Mouse (Mus musculus) cerebellum, adult 8-10 months (tissue): Measurements from ENCODE around the gene Arhgef19.

ENCODE experiments used
- DNase-seq: peaks from one replicate; pipeline ENCODE4 v3.0.0; 2022

Arhgef19 gene

GRCm38 (mm10) chr4:141239388-141240125 is at the start of gene Arhgef19:
Gene Arhgef19, plus strand, starts transcription at chr4:141239499.
- DNase-seq = peak; percentile 22

GRCm38 (mm10) chr4:141191294-141191693 is 48.0 kb upstream of the Arhgef19 start:
- no peak for DNase-seq

DNA sequence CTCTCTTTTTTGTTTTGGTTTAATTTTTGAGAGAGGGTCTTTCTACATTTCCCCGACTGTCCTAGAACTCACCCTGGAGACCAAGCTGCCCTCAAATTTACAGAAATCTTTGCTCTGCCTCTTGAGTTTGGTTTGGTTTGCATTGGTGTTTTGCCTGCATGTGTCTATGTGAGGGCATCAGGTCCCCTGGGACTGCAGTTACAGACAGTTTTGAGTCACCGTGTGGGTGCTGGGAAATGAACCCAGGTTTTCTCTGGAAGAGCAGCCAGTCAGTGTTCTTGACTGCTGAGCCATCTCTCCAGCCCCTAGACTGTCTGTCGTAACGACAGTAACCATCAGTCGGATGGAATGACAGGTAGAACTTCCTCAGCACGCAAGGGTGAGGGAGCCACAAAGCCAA is 44.7 kb upstream of the Arhgef19 start:
- no peak for DNase-seq

- DNase-seq = no peak
Measured at GRCm38 (mm10) chr4:141196981-141197685, 42.2 kb upstream of the Arhgef19 start.

- DNase-seq = no peak
Measured at GRCm38 (mm10) chr4:141197686-141198035, 41.6 kb upstream of the Arhgef19 start.

GRCm38 (mm10) chr4:141200906-141201305 is 38.4 kb upstream of the Arhgef19 start:
- DNase-seq = no peak

DNA sequence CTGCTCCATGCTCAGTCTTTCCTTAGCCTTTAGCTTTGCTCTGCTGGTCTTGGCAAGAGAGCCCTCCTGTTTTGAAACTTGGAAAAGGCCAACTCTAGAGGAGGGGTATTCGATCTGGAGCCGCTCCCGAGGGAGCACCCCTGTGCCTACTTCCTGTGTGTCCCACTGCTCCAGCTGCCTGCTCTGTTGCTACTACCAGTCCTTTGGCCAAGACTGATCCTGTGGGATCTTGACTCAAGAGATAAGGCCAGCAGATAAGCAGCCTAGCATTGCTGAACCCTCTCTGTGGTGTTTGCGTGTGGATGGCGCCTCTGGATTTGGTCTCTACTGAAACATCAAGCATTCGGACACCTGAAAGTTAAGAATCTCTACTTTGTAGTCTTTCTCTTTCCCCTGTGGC is 37.1 kb upstream of the Arhgef19 start:
- DNase-seq = no peak

GRCm38 (mm10) chr4:141204580-141205061 is 34.7 kb upstream of the Arhgef19 start:
- DNase-seq = no peak

DNA sequence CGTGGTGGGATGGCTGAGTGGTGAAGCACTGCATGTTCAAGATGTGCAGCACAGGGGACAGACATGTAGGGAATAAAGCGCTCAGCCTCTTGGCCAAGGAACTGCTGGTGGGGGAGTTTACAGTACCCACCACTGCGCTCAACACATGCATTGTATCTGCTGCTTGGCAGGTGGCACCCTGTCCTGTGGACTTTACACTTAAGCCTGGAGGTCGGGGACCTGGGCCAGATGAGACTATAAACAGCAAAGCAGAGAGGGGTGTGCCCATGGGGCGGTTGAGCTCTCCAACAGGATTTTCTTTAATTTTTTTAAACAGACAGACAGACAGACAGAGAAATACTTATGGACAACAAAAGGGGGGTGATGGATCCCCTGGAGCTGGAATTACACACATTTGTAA is 32.2 kb upstream of the Arhgef19 start:
- no peak for DNase-seq

- DNase-seq = no peak
Measured at GRCm38 (mm10) chr4:141210524-141211219, 28.6 kb upstream of the Arhgef19 start.

GRCm38 (mm10) chr4:141211646-141212045 is 27.7 kb upstream of the Arhgef19 start:
- no peak for DNase-seq

- no peak for DNase-seq
Measured at GRCm38 (mm10) chr4:141212892-141213291, 26.4 kb upstream of the Arhgef19 start.

DNA sequence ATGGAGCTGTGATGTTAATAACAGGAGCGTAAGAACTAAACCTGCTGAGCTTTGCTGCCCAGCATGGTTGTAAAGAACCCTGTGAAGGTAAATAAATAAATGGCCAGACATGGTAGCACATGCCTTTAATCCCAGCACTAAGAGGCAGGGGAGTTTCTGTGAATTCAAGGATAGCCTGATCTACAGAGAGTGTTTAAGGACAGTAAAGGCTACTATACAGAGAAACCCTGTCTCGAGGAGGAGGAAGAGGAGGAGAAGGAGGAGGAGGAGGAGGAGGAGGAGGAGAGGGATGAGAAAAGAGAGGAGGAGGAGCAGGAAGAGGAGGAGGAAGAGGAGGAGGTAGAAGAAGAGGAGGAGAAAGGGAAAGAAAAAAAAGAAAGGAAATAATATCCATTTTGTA is 26.0 kb upstream of the Arhgef19 start:
- DNase-seq = no peak

GRCm38 (mm10) chr4:141213770-141214336 is 25.4 kb upstream of the Arhgef19 start, which contains the start of gene Rsg1:
Gene Rsg1, plus strand, starts transcription at chr4:141213956.
- DNase-seq = peak; percentile 95

GRCm38 (mm10) chr4:141214337-141214851 is 24.9 kb upstream of the Arhgef19 start:
- peak; percentile 32 for DNase-seq

GRCm38 (mm10) chr4:141219583-141220213 is 19.6 kb upstream of the Arhgef19 start:
- no peak for DNase-seq

- no peak for DNase-seq
Measured at GRCm38 (mm10) chr4:141221848-141222247, 17.5 kb upstream of the Arhgef19 start.

GRCm38 (mm10) chr4:141222752-141223151 is 16.5 kb upstream of the Arhgef19 start:
- no peak for DNase-seq

DNA sequence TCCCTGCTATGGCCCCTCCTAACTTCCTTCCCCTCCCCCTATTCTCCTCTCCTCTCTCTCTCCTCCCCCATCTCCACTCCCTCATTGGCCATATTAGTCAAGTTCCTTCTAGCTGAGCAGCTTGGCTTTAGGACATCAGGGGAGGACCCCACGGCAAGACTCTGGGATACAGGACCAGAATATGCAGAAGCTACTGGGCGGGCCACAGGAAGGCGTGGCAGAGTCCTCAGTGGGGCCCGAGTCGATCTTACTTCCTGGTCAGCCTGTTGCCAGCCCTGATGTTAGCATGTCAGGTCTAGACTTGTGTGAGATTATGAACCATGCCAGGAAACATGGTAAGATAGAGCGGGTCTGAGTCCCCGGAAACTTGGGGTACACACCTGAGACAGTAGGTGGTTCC is 10.6 kb upstream of the Arhgef19 start:
- no peak for DNase-seq

DNA sequence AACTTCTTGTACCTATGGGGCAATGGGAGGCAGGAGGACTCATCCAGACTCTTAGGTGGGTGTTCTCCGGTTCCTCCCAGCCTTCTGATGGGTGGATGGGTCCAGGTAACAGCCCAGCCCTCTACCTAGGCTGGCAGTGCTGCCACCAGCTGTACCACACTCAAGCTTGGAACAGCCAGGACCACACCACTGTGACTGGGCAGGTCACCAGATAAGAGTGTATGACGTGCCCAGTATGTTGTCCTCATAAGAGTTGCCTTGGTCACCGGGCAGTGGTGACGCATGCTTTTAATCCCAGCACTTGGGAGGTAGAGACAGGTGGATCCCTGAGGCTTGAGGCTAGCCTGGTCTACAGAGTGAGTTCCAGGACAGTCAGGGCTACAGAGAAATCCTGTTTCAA is 6.1 kb upstream of the Arhgef19 start:
- no peak for DNase-seq

DNA sequence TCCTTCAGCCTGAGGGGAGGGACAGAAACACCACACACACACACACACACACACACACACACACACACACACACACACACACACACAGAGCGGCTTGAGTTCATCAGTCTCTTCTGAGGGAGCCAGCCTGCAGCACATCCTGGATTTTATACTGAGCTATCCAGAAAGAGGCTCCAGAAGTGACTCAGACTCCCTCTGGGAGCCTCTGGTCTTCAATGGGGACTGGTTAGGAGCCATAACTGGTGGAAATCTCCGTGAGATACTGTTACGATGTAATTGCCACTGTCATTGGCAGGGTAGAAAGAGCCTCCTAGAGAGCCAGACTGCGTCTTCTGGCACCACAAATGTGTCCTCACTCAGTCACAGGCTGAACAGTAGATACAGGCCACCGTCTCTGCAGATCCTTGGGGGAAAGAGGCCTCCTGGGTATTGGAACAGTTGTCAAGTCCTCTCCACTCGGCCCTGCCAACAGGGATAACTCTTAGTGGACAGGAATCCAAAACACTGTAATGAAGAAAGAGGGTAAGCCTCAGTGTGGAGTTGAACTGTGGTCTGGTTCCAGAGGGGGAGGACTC is 3.7 kb upstream of the Arhgef19 start:
- DNase-seq = no peak

DNA sequence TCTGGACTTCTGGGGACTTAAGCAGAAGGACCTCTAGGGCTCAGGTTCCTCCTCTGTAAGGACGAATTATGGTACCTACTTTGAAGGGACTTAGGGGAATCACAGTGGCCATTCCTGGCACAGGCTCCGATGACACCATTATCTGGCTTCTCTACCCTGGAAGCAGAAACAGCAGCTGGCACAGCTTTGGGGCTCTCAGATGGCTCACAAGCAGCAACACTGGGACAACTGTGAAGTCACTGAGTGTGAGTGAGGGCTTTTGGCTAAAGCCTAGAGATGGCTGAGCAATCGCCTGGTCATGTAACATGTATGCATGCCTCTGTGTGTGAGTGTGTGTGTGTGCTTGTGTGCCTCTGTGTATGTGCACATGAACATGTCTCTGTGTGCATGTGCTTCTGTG is 2.4 kb upstream of the Arhgef19 start:
- DNase-seq = no peak
